Mouse (Mus musculus) liver, postnatal 0 days (tissue): ENCODE measurements around the gene Krtap11-1.

Source experiments
- CTCF ChIP-seq: sonication (generic); IDR thresholded peaks from 2 replicates; pipeline ENCODE4 v1.5.1; 2016; ENCODE audit warnings: antibody characterized with exemption, low read depth
- EP300 ChIP-seq: IDR thresholded peaks from 2 replicates; pipeline ENCODE4 v1.6.1; 2016; ENCODE audit warnings: antibody characterized with exemption, low read depth, mild to moderate bottlenecking

DNA sequence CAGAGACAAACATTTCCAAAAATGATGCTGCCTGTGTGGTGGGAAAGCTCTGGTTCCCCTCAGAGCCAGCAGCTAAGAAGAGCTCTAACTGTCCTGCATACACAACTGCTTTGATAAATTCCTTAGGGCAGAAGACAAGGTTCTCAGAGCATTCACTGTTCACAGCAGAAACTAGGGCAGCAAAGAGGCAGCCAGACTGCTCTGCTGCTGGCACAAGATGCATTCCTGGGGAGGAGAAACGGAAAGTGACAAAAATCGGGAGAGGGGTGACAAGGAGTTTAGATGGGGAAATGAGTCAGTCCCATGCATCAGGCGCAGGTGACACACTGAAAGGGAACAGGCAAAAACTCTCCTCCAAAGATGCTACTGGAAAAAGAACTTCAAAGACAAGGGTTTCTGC, 16.2 kb upstream of the Krtap11-1 start:
- TF ChIP-seq CTCF = no peak
- TF ChIP-seq EP300 = no peak
